Mouse (Mus musculus): ENCODE measurements around the gene Sipa1l1. TPM values are rescaled to one million over a fixed set of nuclear protein-coding genes. Genes with fewer than 3 reads are reported as not detected.

The Sipa1l1 gene
- total and polyA plus RNA-seq, 3 experiments = 13.6 to 36.7 (median 23.6) TPM

GRCm38 (mm10) chr12:82193476-82193875, 24.4 kb downstream of the Sipa1l1 start:
- in situ Hi-C loops (cut with MboI; ENCODE audit: low pct_ligation_motif_present, low pct_unique_long_range_greater_than_20kb, low sequenced_read_pairs) = no loop called here
- dilution Hi-C loops (cut with MboI; ENCODE audit: extremely low pct_ligation_motif_present, extremely low pct_unique_long_range_greater_than_20kb, low sequenced_read_pairs) = no loop called here

GRCm38 (mm10) chr12:82194919-82195318, 25.8 kb downstream of the Sipa1l1 start:
- Histone ChIP-seq H3K9ac (ENCODE audit: insufficient read depth, low read depth) (no peak overlapping the region), H3K79me2 (replicated peaks; ENCODE audit: control insufficient read depth, extremely low read depth, insufficient read depth, poor library complexity, severe bottlenecking) (no peaks in the 10 kb centered on the region), H3K9me3 (replicated peaks; ENCODE audit: low read length) (no peaks in the 10 kb centered on the region), H3K4me3 (replicated peaks in 1 of 3; ENCODE audit: low read depth in 2 of 3, low read length in 2 of 3, poor library complexity in 1 of 3) (no peak overlapping the region), H3K4me2 (ENCODE audit: insufficient read depth, low read depth, poor library complexity, severe bottlenecking) (no peak overlapping the region), H3K4me1 (ENCODE audit: control insufficient read depth in 1 of 2, insufficient read depth in 2 of 2) (peaks cover 5 to 11% of the 10 kb centered on the region in 2 experiments), H3K27ac (ENCODE audit: insufficient read depth, low read depth) (no peak overlapping the region), H3K36me3 (replicated peaks in 1 of 2; ENCODE audit: control insufficient read depth in 1 of 2, insufficient read depth in 1 of 2, low read length in 1 of 2) (peaks cover 0 to 34% of the 10 kb centered on the region in 2 experiments), H3K27me3 (replicated peaks) (no peaks in the 10 kb centered on the region)
- in situ Hi-C loops (cut with MboI; ENCODE audit: low pct_ligation_motif_present, low pct_unique_long_range_greater_than_20kb, low sequenced_read_pairs) = no loop called here
- no peak for TF ChIP-seq CTCF (conservative IDR thresholded peaks at IDR 0.05 in 1 of 2, IDR thresholded peaks at IDR 0.05 in 1 of 2; ENCODE audit: low read depth in 2 of 2, low read length in 2 of 2)
- no peak for TF ChIP-seq MAX (IDR thresholded peaks at IDR 0.05; ENCODE audit: low read length)
- no peak for TF ChIP-seq E2F4 (IDR thresholded peaks at IDR 0.05; ENCODE audit: insufficient replicate concordance, low read depth, low read length)
- TF ChIP-seq ZMIZ1 (IDR thresholded peaks at IDR 0.05; ENCODE audit: low read depth, low read length) = no peak
- no peak for TF ChIP-seq POLR2A (IDR thresholded peaks at IDR 0.05; ENCODE audit: low read depth, low read length)
- TF ChIP-seq MAFK (IDR thresholded peaks at IDR 0.05; ENCODE audit: insufficient replicate concordance, low read length) = no peak
- dilution Hi-C loops (cut with MboI; ENCODE audit: extremely low pct_ligation_motif_present, extremely low pct_unique_long_range_greater_than_20kb, low sequenced_read_pairs) = no loop called here
- no peak for DNase-seq (ENCODE audit: extremely low read depth)

More at GRCm38 (mm10) chr12:82193476-82193875, 24.4 kb downstream of the Sipa1l1 start:
- Histone ChIP-seq H3K4me1 (ENCODE audit: control insufficient read depth in 1 of 2, insufficient read depth in 2 of 2) (peaks cover 11 to 25% of the 10 kb centered on the region in 2 experiments), H3K36me3 (replicated peaks in 1 of 2; ENCODE audit: control insufficient read depth in 1 of 2, insufficient read depth in 1 of 2, low read length in 1 of 2) (peaks cover 0 to 29% of the 10 kb centered on the region in 2 experiments), H3K9me3 (replicated peaks; ENCODE audit: low read length) (no peaks in the 10 kb centered on the region), H3K4me2 (ENCODE audit: insufficient read depth, low read depth, poor library complexity, severe bottlenecking) (no peak overlapping the region), H3K4me3 (replicated peaks in 1 of 3; ENCODE audit: low read depth in 2 of 3, low read length in 2 of 3, poor library complexity in 1 of 3) (no peak overlapping the region), H3K9ac (ENCODE audit: insufficient read depth, low read depth) (no peak overlapping the region), H3K27me3 (replicated peaks) (no peaks in the 10 kb centered on the region), H3K27ac (ENCODE audit: insufficient read depth, low read depth) (no peak overlapping the region), H3K79me2 (replicated peaks; ENCODE audit: control insufficient read depth, extremely low read depth, insufficient read depth, poor library complexity, severe bottlenecking) (no peaks in the 10 kb centered on the region)
- no peak for DNase-seq (ENCODE audit: extremely low read depth)
- no peak for TF ChIP-seq ZNF384 (IDR thresholded peaks at IDR 0.05; ENCODE audit: low read depth, low read length)
- no peak for TF ChIP-seq ZMIZ1 (IDR thresholded peaks at IDR 0.05; ENCODE audit: low read depth, low read length)
- no peak for TF ChIP-seq JUN (IDR thresholded peaks at IDR 0.05; ENCODE audit: insufficient read depth, low read depth, low read length)
- no peak for TF ChIP-seq MAFK (IDR thresholded peaks at IDR 0.05; ENCODE audit: insufficient replicate concordance, low read length)
- TF ChIP-seq ZKSCAN1 (IDR thresholded peaks at IDR 0.05; ENCODE audit: borderline replicate concordance, low read depth, low read length) = no peak
- TF ChIP-seq JUND (conservative IDR thresholded peaks at IDR 0.05; ENCODE audit: low read depth, low read length) = no peak
- TF ChIP-seq HCFC1 (IDR thresholded peaks at IDR 0.05; ENCODE audit: low read depth, low read length) = no peak
- no peak for TF ChIP-seq CHD2 (IDR thresholded peaks at IDR 0.05; ENCODE audit: low read length)
- no peak for TF ChIP-seq USF2 (conservative IDR thresholded peaks at IDR 0.05; ENCODE audit: low read depth, low read length)
- no peak for TF ChIP-seq RCOR1 (conservative IDR thresholded peaks at IDR 0.05; ENCODE audit: low read depth, low read length)
- no peak for TF ChIP-seq NELFE (IDR thresholded peaks at IDR 0.05; ENCODE audit: low read depth, low read length)
- no peak for TF ChIP-seq MYC (IDR thresholded peaks at IDR 0.05; ENCODE audit: low read depth, low read length)
- no peak for TF ChIP-seq KAT2A (IDR thresholded peaks at IDR 0.05; ENCODE audit: insufficient replicate concordance, low read length)
- no peak for TF ChIP-seq ELF1 (IDR thresholded peaks at IDR 0.05; ENCODE audit: low read depth, low read length)
- no peak for TF ChIP-seq CHD1 (IDR thresholded peaks at IDR 0.05; ENCODE audit: low read depth, low read length)
- TF ChIP-seq UBTF (IDR thresholded peaks at IDR 0.05; ENCODE audit: low read depth, low read length) = no peak
- TF ChIP-seq SIN3A (IDR thresholded peaks at IDR 0.05; ENCODE audit: low read length) = no peak
- TF ChIP-seq IRF4 (IDR thresholded peaks at IDR 0.05; ENCODE audit: low read depth, low read length) = no peak
